Mouse (Mus musculus) C2C12 (cell line): Measurements from ENCODE around the gene Galnt17. TPM values are rescaled to one million over a fixed set of nuclear protein-coding genes. Genes with fewer than 3 reads are reported as not detected.

Source experiments
- H3K27me3 ChIP-seq: one replicate; pipeline ENCODE4 v1.6.1; 2011; ENCODE audit not compliant: control insufficient read depth, insufficient read depth, insufficient read length
- H3K36me3 ChIP-seq: one replicate; pipeline ENCODE4 v1.6.1; 2011; ENCODE audit not compliant: control insufficient read depth, insufficient read depth
- H3K4me3 ChIP-seq: one replicate; pipeline ENCODE4 v1.5.1; 2011; ENCODE audit warnings: mild to moderate bottlenecking, control low read depth; ENCODE audit not compliant: poor library complexity, insufficient read depth, severe bottlenecking
- H3K79me2 ChIP-seq: one replicate; pipeline ENCODE4 v1.6.1; 2011; ENCODE audit not compliant: control insufficient read depth, insufficient read depth
- H3K79me3 ChIP-seq: one replicate; pipeline ENCODE4 v1.6.1; 2011; ENCODE audit warnings: low read depth, control low read depth
- H3ac ChIP-seq: one replicate; pipeline ENCODE3; 2011; ENCODE audit warnings: low read depth; ENCODE audit not compliant: control insufficient read depth, insufficient read length
- CEBPB ChIP-seq: IDR thresholded peaks from one replicate; pipeline ENCODE4 v1.6.1; 2011; ENCODE audit warnings: low read depth, mild to moderate bottlenecking, control low read depth, moderate library complexity
- CTCF ChIP-seq: IDR thresholded peaks from one replicate; pipeline ENCODE4 v1.5.1; 2011; ENCODE audit not compliant: control insufficient read depth, insufficient read depth, insufficient read length
- FOSL1 ChIP-seq: IDR thresholded peaks from one replicate; pipeline ENCODE4 v1.8.0; 2011; ENCODE audit warnings: mild to moderate bottlenecking, low read length; ENCODE audit not compliant: poor library complexity, insufficient read depth, severe bottlenecking
- MAX ChIP-seq: IDR thresholded peaks from one replicate; pipeline ENCODE4 v1.6.1; 2011; ENCODE audit warnings: mild to moderate bottlenecking, control low read depth
- MYOD1 ChIP-seq: IDR thresholded peaks from one replicate; pipeline ENCODE4 v1.6.1; 2011; ENCODE audit warnings: low read depth; ENCODE audit not compliant: control insufficient read depth, insufficient read length
- MYOG ChIP-seq: IDR thresholded peaks from one replicate; pipeline ENCODE4 v1.6.1; 2011; ENCODE audit not compliant: control insufficient read depth, insufficient read length; ENCODE audit errors: extremely low read depth
- USF1 ChIP-seq: IDR thresholded peaks from one replicate; pipeline ENCODE4 v1.6.1; 2011; ENCODE audit warnings: low read depth, mild to moderate bottlenecking, control low read depth, moderate library complexity
- polyA plus RNA-seq: library from polyadenylated mRNA; unstranded; fragments of >200 nt; fragmentation: generic; extraction: Trizol; gene quantifications from one replicate; pipeline ENCODE4 v1.2.1, GENCODE M21; 2012; ENCODE audit warnings: missing spikeins

Gene Galnt17
- polyA plus RNA-seq, 1 experiment, result 0.04 TPM

GRCm38 (mm10) chr5:130891735-130892134 lies 416.6 kb downstream of the Galnt17 start:
- H3ac ChIP-seq, result no peak overlapping the region
- H3K36me3 ChIP-seq, result no peaks in the 10 kb centered on the region
- no peaks in the 10 kb centered on the region for H3K27me3 ChIP-seq
- TF ChIP-seq MYOG, result no peak
- TF ChIP-seq CEBPB, result no peak
- no peak for TF ChIP-seq MYOD1
- no peak for TF ChIP-seq CTCF
- TF ChIP-seq MAX, result no peak
- no peaks in the 10 kb centered on the region for H3K79me2 ChIP-seq
- no peak overlapping the region for H3K4me3 ChIP-seq
- no peaks in the 10 kb centered on the region for H3K79me3 ChIP-seq

GRCm38 (mm10) chr5:130880331-130880730 lies 428.0 kb downstream of the Galnt17 start:
- Histone ChIP-seq H3K27me3 (no peaks in the 10 kb centered on the region), H3K79me2 (no peaks in the 10 kb centered on the region), H3K4me3 (no peak overlapping the region), H3K79me3 (no peaks in the 10 kb centered on the region), H3K36me3 (no peaks in the 10 kb centered on the region), H3ac (no peak overlapping the region)
- TF ChIP-seq MYOD1 (no peak), CEBPB (no peak), MAX (no peak), MYOG (no peak)

- no peak overlapping the region for H3K4me3 ChIP-seq
- H3K79me3 ChIP-seq, result no peaks in the 10 kb centered on the region
- no peaks in the 10 kb centered on the region for H3K79me2 ChIP-seq
- no peaks in the 10 kb centered on the region for H3K27me3 ChIP-seq
- H3K36me3 ChIP-seq, result no peaks in the 10 kb centered on the region
- TF ChIP-seq FOSL1 (no peak), USF1 (no peak), CEBPB (no peak), MYOG (no peak), CTCF (no peak), MYOD1 (no peak), MAX (no peak)
- no peak overlapping the region for H3ac ChIP-seq
Measured at GRCm38 (mm10) chr5:130875391-130875790, 432.9 kb downstream of the Galnt17 start.

GRCm38 (mm10) chr5:130871086-130871485 lies 437.2 kb downstream of the Galnt17 start:
- H3K79me3 ChIP-seq, result no peaks in the 10 kb centered on the region
- H3K4me3 ChIP-seq, result no peak overlapping the region
- TF ChIP-seq MYOG (no peak), FOSL1 (no peak), CTCF (no peak), CEBPB (no peak), MYOD1 (no peak), MAX (no peak), USF1 (no peak)
- no peaks in the 10 kb centered on the region for H3K79me2 ChIP-seq
- no peak overlapping the region for H3ac ChIP-seq
- no peaks in the 10 kb centered on the region for H3K36me3 ChIP-seq
- no peaks in the 10 kb centered on the region for H3K27me3 ChIP-seq

GRCm38 (mm10) chr5:130869869-130870268 lies 438.4 kb downstream of the Galnt17 start:
- Histone ChIP-seq H3K36me3 (no peaks in the 10 kb centered on the region), H3K79me2 (no peaks in the 10 kb centered on the region), H3K79me3 (no peaks in the 10 kb centered on the region), H3K27me3 (no peaks in the 10 kb centered on the region), H3K4me3 (no peak overlapping the region), H3ac (no peak overlapping the region)
- TF ChIP-seq CEBPB, result no peak
- no peak for TF ChIP-seq FOSL1
- TF ChIP-seq MYOG, result no peak
- no peak for TF ChIP-seq MAX
- TF ChIP-seq CTCF, result no peak
- TF ChIP-seq USF1, result no peak
- no peak for TF ChIP-seq MYOD1

GRCm38 (mm10) chr5:130862302-130862701 lies 446.0 kb downstream of the Galnt17 start:
- H3K4me3 ChIP-seq, result no peak overlapping the region
- H3ac ChIP-seq, result no peak overlapping the region
- no peaks in the 10 kb centered on the region for H3K79me3 ChIP-seq
- no peaks in the 10 kb centered on the region for H3K36me3 ChIP-seq
- TF ChIP-seq USF1 (no peak), MAX (no peak), MYOG (no peak), MYOD1 (no peak), FOSL1 (no peak), CTCF (no peak), CEBPB (no peak)
- no peaks in the 10 kb centered on the region for H3K27me3 ChIP-seq
- no peaks in the 10 kb centered on the region for H3K79me2 ChIP-seq
